Mouse (Mus musculus) lung, adult 2 months (tissue): ENCODE data around the gene Calhm4.

Source experiments
- CTCF ChIP-seq: fragments of 200-500 bp; IDR thresholded peaks from 2 replicates; pipeline ENCODE4 v1.5.1; 2011; ENCODE audit warnings: mild to moderate bottlenecking, low read length, control low read depth; ENCODE audit not compliant: insufficient read depth
- POLR2A ChIP-seq: fragments of 200-500 bp; IDR thresholded peaks from 2 replicates; pipeline ENCODE4 v1.6.1; 2011; ENCODE audit warnings: low read depth, mild to moderate bottlenecking, control low read depth, low read length, borderline replicate concordance; ENCODE audit errors: extremely low read depth

DNA sequence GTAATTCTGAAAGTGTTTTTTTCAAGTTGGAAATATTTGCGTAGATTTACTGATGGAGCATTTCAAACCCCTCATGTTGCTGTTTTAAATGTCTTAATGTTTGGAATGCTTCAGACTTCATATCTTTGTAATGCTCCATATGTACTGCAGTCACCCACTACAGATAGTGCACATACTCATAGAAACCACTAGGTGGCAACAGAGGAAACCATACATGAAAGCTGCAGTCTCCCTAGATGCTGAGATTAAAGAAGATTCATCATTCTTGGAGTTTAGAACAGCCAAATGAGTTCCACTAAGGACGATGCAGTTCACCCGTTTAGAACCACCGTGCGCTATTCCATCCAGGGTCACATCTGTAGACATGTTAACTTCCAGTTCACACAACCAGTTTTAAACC is 7.5 kb downstream of the Calhm4 start:
- TF ChIP-seq CTCF: peak; percentile 41; the same call in 1 of the 2 replicates
- no peak for TF ChIP-seq POLR2A
